Mouse (Mus musculus) olfactory bulb, adult 2 months (tissue): ENCODE measurements around the gene Nek5.

ENCODE experiments used
- CTCF ChIP-seq: fragments of 200-500 bp; IDR thresholded peaks from 2 replicates; pipeline ENCODE4 v1.5.1; 2012; ENCODE audit warnings: low read depth, mild to moderate bottlenecking, low read length, moderate library complexity; ENCODE audit not compliant: insufficient read depth
- POLR2A ChIP-seq: fragments of 200-500 bp; IDR thresholded peaks from 2 replicates; pipeline ENCODE4 v1.6.1; 2012; ENCODE audit warnings: mild to moderate bottlenecking, low read depth, low read length, moderate library complexity; ENCODE audit not compliant: insufficient read depth

GRCm38 (mm10) chr8:22043706-22044105 lies 81.1 kb downstream of the Nek5 start:
- no peak for TF ChIP-seq CTCF
- no peak for TF ChIP-seq POLR2A
